Mouse (Mus musculus): ENCODE results near the gene Ralbp1.

The Ralbp1 gene

DNA sequence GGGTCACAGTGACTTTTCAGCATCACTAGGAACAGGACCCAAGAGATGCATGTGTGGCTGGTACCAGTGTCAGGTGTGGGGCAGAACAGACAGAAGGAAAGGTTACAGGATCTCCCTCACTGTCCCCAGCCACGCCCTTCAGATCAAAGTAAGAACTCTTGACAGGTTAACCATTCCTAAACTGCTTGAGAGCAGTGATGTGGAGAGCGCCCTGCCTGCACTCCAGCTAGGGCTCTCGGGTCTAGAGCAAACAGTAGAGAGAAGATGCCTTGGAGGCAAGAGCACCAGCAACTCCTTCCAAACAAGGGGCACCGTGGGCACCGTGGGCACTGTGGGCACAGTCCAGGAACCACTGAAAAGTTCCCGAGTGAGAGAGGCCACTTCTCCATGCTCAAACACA lies 32.3 kb downstream of the Ralbp1 start:
- no peak for DNase-seq (ENCODE audit: low read depth in 1 of 2, low spot score in 2 of 2)

DNA sequence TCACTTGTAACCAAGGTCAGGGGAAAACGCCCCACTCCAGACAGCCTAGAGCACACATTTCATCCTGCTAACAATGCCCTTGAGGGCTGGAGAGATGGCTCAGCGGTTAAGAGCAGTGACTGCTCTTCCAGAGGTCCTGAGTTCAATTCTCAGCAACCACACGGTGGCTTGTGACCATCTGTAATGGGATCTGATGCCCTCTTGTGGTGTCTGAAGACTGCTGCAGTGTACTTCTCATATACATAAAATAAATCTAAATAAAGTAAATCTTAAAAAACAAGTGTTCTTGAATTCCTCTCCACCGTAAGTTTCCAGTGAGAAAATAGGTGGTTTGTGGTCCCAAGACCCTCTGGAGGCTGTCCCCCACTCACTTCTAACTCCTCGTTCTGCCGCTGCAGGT lies 33.8 kb downstream of the Ralbp1 start:
- DNase-seq (ENCODE audit: low read depth in 1 of 2, low spot score in 2 of 2): no peak

DNA sequence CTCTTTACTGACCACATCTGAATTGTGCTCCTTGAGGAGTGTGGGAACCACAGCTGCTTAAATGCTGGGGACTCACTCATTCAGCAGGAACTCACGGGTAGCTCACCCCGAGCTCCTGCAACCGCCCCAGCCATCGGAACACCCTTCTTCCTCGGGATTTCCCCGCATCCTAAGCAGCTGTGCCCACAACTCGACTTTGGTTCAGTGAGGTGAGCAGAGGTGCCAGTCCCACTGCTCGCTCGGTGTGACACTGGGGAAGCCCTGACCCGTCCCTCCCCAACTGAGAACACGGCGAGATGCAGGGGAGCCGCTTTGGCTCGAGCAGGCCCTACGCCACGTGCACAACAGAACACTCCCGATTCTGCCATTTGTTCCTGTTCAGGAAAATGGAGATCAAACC lies 35.1 kb downstream of the Ralbp1 start:
- no peak for DNase-seq (ENCODE audit: low read depth in 1 of 2, low spot score in 2 of 2)

GRCm38 (mm10) chr17:65847694-65848449 lies 37.7 kb downstream of the Ralbp1 start:
- no peak for DNase-seq (ENCODE audit: low read depth in 1 of 2, low spot score in 2 of 2)

DNA sequence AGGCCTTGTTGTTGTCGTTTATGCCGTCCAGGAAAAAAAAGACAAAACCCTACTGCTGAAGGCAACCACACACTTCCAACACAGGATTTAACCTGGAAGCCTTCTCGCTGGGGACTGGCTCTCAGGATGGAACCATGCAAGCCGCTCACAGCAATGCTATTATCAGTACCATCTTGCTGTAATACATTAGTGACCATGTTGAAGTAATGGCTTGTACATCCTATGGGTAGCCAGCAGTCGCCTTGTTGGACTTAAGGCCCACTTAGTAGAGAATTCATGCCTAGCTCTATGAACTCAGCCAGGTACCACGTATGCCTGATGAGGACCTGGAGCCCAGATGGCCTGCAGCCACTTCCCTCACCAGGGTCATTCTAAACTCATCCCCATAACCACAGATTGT lies 40.2 kb downstream of the Ralbp1 start:
- DNase-seq (ENCODE audit: low read depth in 1 of 2, low spot score in 2 of 2): no peak

- no peak for DNase-seq (ENCODE audit: low read depth in 1 of 2, low spot score in 2 of 2)
These were observed 42.8 kb downstream of the Ralbp1 start for GRCm38 (mm10) chr17:65842669-65843381.

DNA sequence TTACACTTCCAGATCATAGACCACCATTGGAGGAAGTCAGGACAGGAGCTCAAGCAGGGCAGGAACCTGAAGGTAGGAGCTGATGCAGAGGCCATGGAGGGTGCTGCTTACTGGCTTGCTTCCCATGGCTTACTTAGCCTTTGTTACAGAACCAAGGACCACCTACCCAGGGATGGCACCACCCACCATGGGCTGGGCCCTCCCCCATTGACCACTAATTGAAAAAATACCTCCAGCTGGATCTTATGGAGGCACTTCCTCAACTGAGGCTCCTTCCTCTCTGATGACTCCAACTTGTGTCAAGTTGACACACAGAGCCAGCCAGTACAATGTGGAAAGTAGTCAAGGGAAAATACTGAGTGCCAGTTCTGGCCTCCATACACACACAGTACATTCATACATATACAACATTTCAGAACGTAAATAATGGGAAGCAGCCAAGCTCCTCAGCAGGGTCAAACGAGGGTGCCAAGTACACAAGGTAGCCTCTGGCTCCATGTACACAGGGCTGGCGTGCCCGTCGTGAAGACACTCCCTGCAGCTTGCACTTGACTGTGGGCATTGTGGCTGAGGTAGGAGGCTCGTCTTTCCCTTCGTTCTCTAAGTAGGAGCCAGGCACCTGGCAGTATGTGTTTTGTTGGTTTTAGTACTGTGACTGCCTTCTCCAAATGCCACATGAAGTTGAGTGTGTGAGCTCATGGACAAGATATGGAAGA lies 45.9 kb downstream of the Ralbp1 start:
- no peak for DNase-seq (ENCODE audit: low read depth in 1 of 2, low spot score in 2 of 2)

DNA sequence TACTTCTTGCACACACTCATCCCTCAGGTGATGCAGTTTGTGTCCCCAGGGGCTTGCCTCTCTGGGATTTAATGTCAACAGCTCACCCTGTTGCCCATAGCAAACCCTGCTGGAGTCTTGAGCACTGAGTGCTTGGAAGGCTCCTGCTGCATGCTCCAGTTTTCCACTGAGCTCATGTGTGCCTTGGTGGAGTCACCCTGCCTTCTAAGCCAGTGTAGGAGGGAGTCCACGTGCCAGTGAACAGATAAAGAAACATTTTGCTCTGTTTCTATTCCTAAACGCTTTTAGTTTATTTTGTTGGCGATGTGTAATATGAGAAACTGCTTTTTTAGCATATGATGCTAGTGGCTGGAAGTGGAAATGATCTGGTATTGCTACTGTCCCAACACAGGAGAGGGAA lies 48.9 kb downstream of the Ralbp1 start:
- DNase-seq (ENCODE audit: low read depth in 1 of 2, low spot score in 2 of 2): no peak

DNA sequence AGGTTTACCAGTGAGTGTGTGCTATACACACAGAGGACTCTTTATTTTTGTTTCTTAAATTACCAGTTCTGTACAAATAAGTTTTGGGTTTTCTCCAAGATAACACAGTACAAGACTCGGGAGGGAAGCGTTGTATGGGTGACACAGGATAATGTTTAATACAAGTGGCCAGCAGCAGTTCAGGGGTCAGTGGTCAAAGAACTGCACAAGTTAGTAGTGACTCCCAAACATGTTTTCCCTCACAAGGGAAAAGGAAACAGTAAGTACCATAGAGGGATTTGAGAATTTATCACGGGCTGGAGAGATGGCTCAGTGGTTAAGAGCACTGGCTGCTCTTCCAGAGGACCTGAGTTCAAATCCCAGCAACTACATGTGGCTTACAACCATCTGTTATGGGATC lies 51.7 kb downstream of the Ralbp1 start:
- no peak for DNase-seq (ENCODE audit: low read depth in 1 of 2, low spot score in 2 of 2)

DNA sequence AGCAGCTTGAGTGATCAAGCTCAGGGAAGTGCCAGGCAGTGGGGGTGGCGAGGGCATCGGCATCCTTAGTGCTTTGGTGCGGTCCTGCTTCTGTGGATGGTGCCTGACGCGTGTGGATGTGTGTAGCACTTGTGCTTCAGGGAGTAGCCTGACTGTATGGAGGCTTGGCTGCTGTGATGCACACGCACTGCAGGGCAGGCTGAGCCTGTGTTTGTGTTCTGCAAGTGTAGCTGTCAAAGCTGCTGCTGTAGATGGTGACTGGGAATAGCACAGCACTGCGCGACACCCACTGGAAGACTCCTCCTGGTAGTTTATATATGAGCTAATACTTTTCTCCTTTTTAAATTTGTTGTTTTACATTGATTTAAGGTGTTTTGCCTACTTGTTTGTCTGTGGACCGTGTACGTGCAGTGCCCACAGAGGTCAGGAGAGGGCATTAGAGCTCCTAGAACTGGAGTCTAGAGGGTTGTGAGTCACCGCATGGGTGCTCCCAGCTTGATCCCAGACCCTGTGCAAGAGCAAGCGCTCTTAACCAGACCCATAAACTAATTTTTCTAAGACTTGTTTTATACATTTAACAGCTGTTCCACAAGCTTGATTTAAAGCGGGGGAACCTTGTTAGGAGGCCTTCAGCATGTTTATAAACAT lies 55.3 kb downstream of the Ralbp1 start:
- DNase-seq (ENCODE audit: low read depth in 1 of 2, low spot score in 2 of 2): no peak

DNA sequence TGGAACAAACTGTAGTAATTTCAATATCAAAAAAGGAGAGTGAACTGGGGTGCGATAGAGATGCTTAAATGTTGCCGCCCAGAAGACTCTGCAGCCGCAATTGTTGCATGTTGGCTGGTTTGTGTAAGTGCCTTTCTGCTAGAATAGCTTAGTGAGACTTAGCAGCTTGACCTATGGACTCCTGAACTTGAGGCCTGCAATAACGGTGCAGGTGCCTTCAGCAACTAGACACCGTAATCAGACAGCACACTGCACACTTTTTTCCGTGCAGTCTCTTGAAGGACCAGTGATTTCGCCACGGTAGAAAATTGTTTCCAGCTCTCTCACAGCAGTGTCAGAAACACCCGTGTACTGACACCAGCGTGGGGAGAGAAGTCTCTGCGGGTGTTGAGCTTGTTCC lies 56.6 kb downstream of the Ralbp1 start:
- DNase-seq (ENCODE audit: low read depth in 1 of 2, low spot score in 2 of 2): no peak

DNA sequence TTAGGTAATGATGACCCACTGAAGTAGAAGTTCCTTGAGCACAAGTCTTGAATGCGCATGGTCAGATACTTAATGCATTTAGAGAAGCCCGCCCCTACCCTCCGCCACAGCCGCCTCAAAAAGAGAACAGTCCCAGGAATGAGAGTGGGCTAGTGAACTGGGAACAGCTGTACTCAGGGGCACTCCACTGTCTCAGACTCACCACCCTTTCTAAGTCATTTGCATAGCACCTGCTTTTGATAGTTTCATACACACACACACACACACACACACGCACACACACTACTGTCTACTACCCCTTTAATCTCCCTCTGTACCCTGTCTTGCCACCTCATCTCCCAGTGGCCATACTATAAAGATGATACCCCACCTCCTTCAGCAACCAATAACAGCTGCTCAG lies 57.7 kb downstream of the Ralbp1 start:
- DNase-seq (ENCODE audit: low read depth in 1 of 2, low spot score in 2 of 2): no peak

DNA sequence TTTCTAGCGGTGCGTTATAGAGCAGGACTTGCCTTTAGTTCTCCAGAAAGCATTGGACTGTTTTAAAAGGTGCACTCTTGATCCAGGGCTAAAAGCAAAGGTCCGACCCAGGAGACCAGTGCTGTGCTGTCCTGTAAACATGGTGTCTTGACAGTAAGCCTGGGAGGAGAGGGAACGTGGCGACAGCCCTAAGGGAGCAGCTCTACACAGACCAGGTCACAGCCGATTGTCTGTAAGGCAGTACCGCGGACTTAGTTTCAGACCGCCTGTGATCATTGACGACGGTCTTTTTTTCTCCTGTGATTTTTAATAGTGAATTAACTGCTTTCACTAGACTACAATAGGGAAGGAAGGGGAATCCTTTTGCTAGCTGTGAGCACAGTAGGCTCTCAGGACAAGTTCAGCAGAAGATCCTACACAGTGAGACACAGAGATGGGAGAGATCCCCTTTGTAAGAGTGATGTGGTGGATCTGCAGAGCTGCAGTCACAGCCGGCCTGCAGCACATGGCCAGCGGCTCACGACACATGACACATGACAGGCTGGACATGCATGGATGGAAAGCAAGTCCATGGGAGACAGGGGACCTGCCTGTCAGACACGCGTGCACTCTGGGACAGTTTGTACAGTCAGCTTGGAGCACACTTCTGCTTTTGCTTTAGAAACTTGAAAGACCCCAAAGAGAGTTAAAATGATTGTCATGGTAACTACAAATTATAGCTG lies 58.3 kb downstream of the Ralbp1 start:
- no peak for DNase-seq (ENCODE audit: low read depth in 1 of 2, low spot score in 2 of 2)

DNA sequence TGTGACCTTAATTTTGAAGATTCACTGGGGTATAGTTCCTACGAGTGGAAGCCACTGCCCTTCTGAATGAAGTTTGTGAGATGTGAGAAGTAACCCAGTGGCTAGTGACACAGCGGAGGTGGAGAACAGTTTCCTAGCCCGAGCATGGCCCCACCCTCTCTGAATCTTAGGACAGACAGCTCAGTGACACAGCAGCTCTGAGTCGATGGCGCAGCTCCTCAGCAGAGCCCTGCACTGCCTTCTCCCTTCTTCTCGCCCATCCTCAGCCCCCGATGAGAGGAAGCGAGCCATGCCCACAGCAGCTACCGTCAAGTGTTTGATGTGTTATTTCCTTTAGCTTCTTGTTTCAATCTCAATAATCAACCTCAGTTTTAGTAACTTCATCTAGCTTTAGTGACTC lies 59.3 kb downstream of the Ralbp1 start:
- no peak for DNase-seq (ENCODE audit: low read depth in 1 of 2, low spot score in 2 of 2)

DNA sequence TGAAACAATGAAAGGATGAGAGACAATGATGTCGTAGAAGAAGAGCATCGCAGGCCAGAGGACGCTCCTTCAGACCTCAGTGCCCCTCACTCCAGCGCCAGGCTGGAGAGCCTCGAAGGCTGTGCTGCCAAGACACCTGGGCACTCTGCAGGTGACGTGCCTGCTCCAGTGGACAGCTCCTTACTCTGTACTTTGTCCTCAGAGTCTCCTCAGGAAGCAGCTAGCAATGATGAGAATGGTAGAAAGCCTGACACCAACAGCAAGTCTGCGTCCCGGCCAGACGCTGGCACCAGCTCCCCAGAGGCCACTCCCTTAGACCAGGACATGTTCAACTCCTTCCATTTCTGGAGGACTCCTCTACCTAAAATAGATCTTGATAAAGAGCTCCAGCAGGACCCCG lies 61.4 kb downstream of the Ralbp1 start:
- no peak for DNase-seq (ENCODE audit: low read depth in 1 of 2, low spot score in 2 of 2)

- DNase-seq (ENCODE audit: low read depth in 1 of 2, low spot score in 2 of 2): no peak
These were observed 63.2 kb downstream of the Ralbp1 start for GRCm38 (mm10) chr17:65822423-65822822.

GRCm38 (mm10) chr17:65820197-65820596 lies 65.4 kb downstream of the Ralbp1 start:
- DNase-seq (ENCODE audit: low read depth in 1 of 2, low spot score in 2 of 2): no peak

- DNase-seq (ENCODE audit: low read depth in 1 of 2, low spot score in 2 of 2): no peak
These were observed 71.8 kb downstream of the Ralbp1 start for GRCm38 (mm10) chr17:65813763-65814162.

- DNase-seq (ENCODE audit: low read depth in 1 of 2, low spot score in 2 of 2): no peak
These were observed 74.6 kb downstream of the Ralbp1 start for GRCm38 (mm10) chr17:65811032-65811431.

GRCm38 (mm10) chr17:65806416-65806815 lies 79.2 kb downstream of the Ralbp1 start:
- DNase-seq (ENCODE audit: low read depth in 1 of 2, low spot score in 2 of 2): no peak

DNA sequence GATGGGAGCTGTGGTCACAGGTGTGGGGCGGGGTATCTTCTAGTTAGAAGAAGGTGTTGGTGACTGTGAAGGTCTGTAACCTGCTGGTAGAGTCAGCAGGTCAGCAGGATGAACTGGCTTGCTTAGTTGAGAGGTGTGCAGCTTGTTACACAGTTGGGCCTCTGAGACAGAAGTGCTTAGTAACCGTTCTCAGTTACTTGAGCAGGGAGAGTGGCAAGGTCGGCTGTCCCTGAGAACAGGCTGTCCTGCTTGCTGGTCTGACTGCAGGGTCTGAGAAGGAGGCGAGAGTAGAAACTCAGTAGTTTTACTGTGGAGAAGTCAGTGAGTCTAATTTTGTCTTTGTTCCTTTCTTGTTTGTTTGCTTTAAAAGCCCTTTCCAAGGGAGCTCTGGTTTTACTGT lies 79.6 kb downstream of the Ralbp1 start:
- DNase-seq (ENCODE audit: low read depth in 1 of 2, low spot score in 2 of 2): no peak
